Mouse (Mus musculus) embryonic facial prominence, embryonic 15.5 days (tissue): Measurements from ENCODE around the gene Minos1. TPM values are rescaled to one million over a fixed set of nuclear protein-coding genes. Genes with fewer than 3 reads are reported as not detected.

Experiments
- ATAC-seq: fragments of 200-750 bp; cut with Nextera tagmentation; 2 replicates; pipeline ENCODE4 v1.8.0; 2017; ENCODE audit warnings: low read depth, moderate TSS enrichment; ENCODE audit not compliant: insufficient number of reproducible peaks, low FRiP score, low TSS enrichment
- H3K27ac ChIP-seq: fragments of 300-500 bp; sonication (generic); replicated peaks from 2 replicates; pipeline ENCODE4 v1.5.1; 2015; ENCODE audit warnings: mild to moderate bottlenecking, inconsistent platforms
- H3K27me3 ChIP-seq: fragments of 300-500 bp; sonication (generic); 2 replicates; pipeline ENCODE4 v1.6.1; 2015; ENCODE audit warnings: inconsistent platforms
- H3K36me3 ChIP-seq: fragments of 300-500 bp; sonication (generic); 2 replicates; pipeline ENCODE4 v1.6.1; 2015; ENCODE audit warnings: mild to moderate bottlenecking, inconsistent platforms
- H3K4me1 ChIP-seq: fragments of 300-500 bp; sonication (generic); 2 replicates; pipeline ENCODE4 v1.6.1; 2015; ENCODE audit warnings: inconsistent platforms
- H3K4me2 ChIP-seq: fragments of 300-500 bp; sonication (generic); replicated peaks from 2 replicates; pipeline ENCODE4 v1.6.1; 2015; ENCODE audit warnings: mild to moderate bottlenecking, inconsistent platforms
- H3K4me3 ChIP-seq: fragments of 300-500 bp; sonication (generic); replicated peaks from 2 replicates; pipeline ENCODE4 v1.5.1; 2015; ENCODE audit warnings: mild to moderate bottlenecking, inconsistent platforms
- H3K9ac ChIP-seq: fragments of 300-500 bp; sonication (generic); 2 replicates; pipeline ENCODE4 v1.6.1; 2015; ENCODE audit warnings: inconsistent platforms
- H3K9me3 ChIP-seq: fragments of 300-500 bp; sonication (generic); replicated peaks from 2 replicates; pipeline ENCODE4 v1.6.1; 2016; ENCODE audit warnings: inconsistent platforms
- WGBS: fragments of 180-500 bp; shearing (Covaris S2); methylation state at CpG from one replicate; pipeline ENCODE4 v1.1.7; 2015; 5-methylcytosine and 5-hydroxymethylcytosine counted together
- polyA plus RNA-seq: library from polyadenylated mRNA; unstranded; fragments of >200 nt; fragmentation: Nextera tagmentation; extraction: Ambion mirVana; gene quantifications from 2 replicates; pipeline ENCODE4 v1.2.1, GENCODE M21; 2015

Gene Minos1
- polyA plus RNA-seq, 1 experiment from 2014 or later, result 462 TPM

DNA sequence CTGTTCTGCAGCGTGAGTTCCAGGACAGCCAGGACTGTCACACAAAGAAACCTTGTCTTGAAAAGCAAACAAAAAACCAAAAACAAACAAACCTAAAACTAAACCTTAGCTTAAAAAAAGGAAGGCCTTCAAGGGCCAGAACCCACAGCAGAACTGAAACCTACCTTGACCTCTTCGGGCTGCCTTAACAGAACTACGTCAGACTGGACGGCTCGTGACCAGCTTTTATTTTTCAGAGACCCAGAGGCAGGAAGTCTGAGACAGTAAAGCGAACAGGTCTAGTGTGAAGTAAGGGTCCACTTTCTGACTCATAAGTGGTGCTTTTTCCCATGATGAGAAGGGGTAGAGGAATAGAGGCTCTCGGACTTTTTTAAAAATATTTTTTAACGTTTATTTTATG is 35.3 kb upstream of the Minos1 start:
- Histone ChIP-seq H3K4me3 (no peak overlapping the region), H3K9ac (no peak overlapping the region), H3K9me3 (no peaks in the 10 kb centered on the region), H3K27me3 (no peaks in the 10 kb centered on the region), H3K27ac (no peak overlapping the region), H3K36me3 (no peaks in the 10 kb centered on the region), H3K4me2 (no peak overlapping the region), H3K4me1 (peaks cover 8% of the 10 kb centered on the region; the same call in 1 of the 2 replicates)
- 79% methylated on average over 8 of the region's 8 CpGs for WGBS
- ATAC-seq, result no peak

DNA sequence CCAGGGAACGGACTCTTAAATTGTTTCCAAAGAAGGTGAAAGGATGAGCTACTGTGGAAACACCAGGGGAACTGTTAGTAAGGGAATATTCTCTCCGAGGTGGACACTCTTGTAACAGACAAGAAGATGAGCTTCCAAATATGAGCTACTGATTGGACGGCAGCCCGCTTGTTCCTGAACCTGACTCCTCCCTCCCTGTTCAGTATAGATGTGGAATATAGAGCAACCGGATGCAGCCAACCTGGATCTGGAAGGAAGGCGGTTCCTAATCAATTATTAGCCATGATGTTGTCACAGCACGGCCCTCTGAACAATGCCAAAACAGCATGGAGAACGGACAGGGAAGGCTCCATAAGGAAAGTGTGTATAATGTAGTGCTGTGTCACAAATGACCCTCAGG is 34.3 kb upstream of the Minos1 start:
- no peak for ATAC-seq
- no peaks in the 10 kb centered on the region for H3K36me3 ChIP-seq

DNA sequence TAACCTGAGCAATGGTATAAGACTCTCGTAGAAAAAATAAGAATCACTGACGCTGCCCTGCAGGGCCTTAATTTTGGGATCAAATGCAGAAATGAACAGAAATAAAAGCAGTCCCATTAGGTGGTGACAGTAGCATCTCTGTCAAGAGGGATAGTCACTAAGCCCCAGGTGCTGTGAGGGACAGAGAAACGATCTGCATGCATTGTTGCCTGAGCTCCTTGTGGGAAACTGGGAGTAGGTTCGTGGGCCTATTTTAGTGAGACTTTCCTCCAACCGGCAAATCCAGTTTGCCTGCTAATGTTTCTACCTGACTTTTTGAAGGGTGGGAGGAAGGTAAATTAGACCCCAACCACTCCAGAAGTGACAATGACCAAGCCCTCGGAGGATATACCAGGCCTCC is 33.2 kb upstream of the Minos1 start:
- H3K36me3 ChIP-seq, result no peaks in the 10 kb centered on the region
- H3K9ac ChIP-seq, result no peak overlapping the region
- H3K4me3 ChIP-seq, result no peak overlapping the region
- no peaks in the 10 kb centered on the region for H3K9me3 ChIP-seq
- WGBS, result 73% methylated on average over 6 of the region's 6 CpGs
- no peak for ATAC-seq
- no peak overlapping the region for H3K27ac ChIP-seq
- H3K4me1 ChIP-seq, result 0 out of 2 replicates have a peak, but pooled peaks cover 3% of the 10 kb centered on the region
- no peaks in the 10 kb centered on the region for H3K27me3 ChIP-seq
- H3K4me2 ChIP-seq, result no peak overlapping the region

More for the DNA sequence above, 34.3 kb upstream of the Minos1 start:
- no peak overlapping the region for H3K27ac ChIP-seq
- no peaks in the 10 kb centered on the region for H3K27me3 ChIP-seq
- no peak overlapping the region for H3K4me3 ChIP-seq
- WGBS, result 85% methylated on average over 8 of the region's 8 CpGs
- no peak overlapping the region for H3K9ac ChIP-seq
- no peak overlapping the region for H3K4me2 ChIP-seq
- peaks cover 8% of the 10 kb centered on the region; the same call in 1 of the 2 replicates for H3K4me1 ChIP-seq
- no peaks in the 10 kb centered on the region for H3K9me3 ChIP-seq

DNA sequence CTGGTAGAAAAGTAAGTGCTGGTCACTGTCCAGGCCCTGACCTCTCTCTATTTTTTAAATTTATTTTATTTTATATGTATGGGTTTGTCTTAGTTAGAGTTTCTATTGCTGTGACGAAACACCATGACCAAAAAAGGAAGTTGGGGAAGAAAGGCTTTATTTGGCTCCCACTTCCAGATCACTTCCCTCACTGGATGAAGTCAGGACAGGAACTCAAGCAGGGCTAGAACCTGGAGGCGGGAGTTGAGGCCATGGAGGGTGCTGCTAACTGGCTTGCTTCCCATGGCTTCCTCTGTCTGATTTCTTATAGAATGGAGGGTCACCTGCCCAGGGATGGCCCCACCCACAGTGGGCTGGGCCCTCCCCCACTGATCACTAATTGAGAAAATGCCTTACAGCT is 30.2 kb upstream of the Minos1 start:
- ATAC-seq, result no peak

DNA sequence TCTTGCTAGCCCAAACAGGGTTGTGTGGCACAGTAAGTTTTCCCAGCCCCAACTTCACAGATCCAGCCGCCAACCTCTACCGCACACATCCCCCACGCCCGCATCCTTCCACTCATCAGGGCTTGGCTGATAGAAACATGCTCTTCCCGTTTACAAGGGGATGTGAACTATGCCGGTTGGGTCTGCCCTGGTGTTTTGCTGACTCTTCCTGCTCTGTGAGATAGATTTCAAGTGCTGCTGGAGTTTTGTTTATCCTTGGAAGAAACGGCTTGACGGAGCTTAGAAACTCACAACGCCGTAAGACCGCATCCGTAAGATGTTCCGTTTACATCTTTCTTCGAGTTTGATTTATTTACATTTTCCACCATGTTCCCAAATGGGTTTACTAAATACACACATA is 27.4 kb upstream of the Minos1 start:
- no peak overlapping the region for H3K4me3 ChIP-seq
- 76% methylated on average over 14 of the region's 14 CpGs for WGBS
- no peak overlapping the region; the same call in 1 of the 2 replicates for H3K27ac ChIP-seq
- H3K9me3 ChIP-seq, result no peaks in the 10 kb centered on the region
- no peak overlapping the region for H3K4me2 ChIP-seq
- no peak overlapping the region for H3K9ac ChIP-seq
- H3K36me3 ChIP-seq, result no peaks in the 10 kb centered on the region
- no peak for ATAC-seq
- no peaks in the 10 kb centered on the region for H3K27me3 ChIP-seq
- 0 out of 2 replicates have a peak, but pooled peaks cover 4% of the 10 kb centered on the region for H3K4me1 ChIP-seq

More for the DNA sequence above, 30.2 kb upstream of the Minos1 start:
- H3K9me3 ChIP-seq, result no peaks in the 10 kb centered on the region
- H3K4me1 ChIP-seq, result no peaks in the 10 kb centered on the region
- no peaks in the 10 kb centered on the region for H3K36me3 ChIP-seq
- 54% methylated on average over 2 of the region's 2 CpGs for WGBS
- H3K4me2 ChIP-seq, result no peak overlapping the region
- H3K27me3 ChIP-seq, result no peaks in the 10 kb centered on the region
- H3K9ac ChIP-seq, result no peak overlapping the region
- H3K27ac ChIP-seq, result no peak overlapping the region
- no peak overlapping the region for H3K4me3 ChIP-seq

DNA sequence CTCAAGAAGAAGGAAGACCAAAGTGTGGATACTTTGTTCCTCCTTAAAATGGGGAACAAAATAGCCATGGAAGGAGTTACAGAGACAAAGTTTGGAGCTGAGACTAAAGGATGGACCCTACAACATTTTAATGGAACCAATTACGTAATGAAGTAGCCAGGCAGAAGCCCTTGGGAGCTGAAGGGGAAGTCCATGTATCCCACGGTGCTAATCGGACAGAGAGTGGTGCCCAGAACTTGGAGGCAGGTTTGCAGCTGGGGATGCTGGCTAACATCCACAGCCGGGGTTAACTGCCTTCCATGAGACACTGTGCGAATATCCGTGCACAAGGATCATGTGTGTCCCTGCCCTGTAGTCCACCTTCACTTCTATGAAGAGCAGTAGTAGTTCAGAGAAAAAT is 25.6 kb upstream of the Minos1 start:
- Histone ChIP-seq H3K4me3 (no peak overlapping the region), H3K9me3 (no peaks in the 10 kb centered on the region), H3K9ac (no peak overlapping the region), H3K4me2 (no peak overlapping the region), H3K27me3 (no peaks in the 10 kb centered on the region), H3K4me1 (0 out of 2 replicates have a peak, but pooled peaks cover 4% of the 10 kb centered on the region), H3K36me3 (no peaks in the 10 kb centered on the region), H3K27ac (no peak overlapping the region)
- no peak for ATAC-seq
- 84% methylated on average over 6 of the region's 6 CpGs for WGBS

DNA sequence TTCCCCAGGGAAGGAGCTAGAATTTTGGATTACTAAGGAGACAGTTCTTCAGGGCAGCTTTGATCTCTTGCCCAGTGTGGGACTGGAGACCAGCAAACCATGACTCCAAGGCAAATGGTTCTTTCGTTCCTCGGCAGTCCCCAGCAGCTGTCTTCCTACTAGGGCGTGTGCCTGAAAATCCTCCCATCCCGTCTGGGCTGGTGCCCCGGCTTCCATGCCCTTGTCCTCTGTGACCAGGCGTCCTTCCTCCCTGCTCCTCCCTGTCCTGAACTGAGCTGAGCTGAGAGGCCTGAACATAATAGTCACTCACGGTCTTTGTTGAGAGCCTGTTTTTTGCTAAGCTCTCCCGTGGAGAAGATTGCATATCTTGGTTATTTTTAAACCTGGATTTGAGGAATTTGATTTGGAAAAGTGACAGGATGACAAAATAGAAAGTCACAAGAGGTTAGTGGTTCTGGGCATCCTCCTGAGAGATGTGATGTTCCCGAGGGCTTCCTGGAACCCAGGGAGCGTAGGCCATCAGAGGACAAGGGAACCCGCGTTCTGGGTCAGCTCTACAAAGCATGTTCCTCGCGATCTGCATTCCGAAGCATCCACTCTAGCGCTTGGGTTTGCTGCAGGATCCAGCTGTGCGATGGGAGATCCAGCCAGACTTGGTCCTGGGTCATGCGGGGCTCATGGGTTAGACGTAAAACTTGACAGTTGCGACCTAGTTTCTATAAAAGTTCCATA is 23.8 kb upstream of the Minos1 start:
- Histone ChIP-seq H3K4me2 (no peak overlapping the region), H3K27me3 (no peaks in the 10 kb centered on the region), H3K9ac (no peak overlapping the region), H3K9me3 (no peaks in the 10 kb centered on the region), H3K36me3 (no peaks in the 10 kb centered on the region), H3K27ac (no peak overlapping the region), H3K4me1 (0 out of 2 replicates have a peak, but pooled peaks cover 4% of the 10 kb centered on the region), H3K4me3 (no peak overlapping the region)
- no peak for ATAC-seq
- WGBS, result 75% methylated on average over 20 of the region's 20 CpGs

DNA sequence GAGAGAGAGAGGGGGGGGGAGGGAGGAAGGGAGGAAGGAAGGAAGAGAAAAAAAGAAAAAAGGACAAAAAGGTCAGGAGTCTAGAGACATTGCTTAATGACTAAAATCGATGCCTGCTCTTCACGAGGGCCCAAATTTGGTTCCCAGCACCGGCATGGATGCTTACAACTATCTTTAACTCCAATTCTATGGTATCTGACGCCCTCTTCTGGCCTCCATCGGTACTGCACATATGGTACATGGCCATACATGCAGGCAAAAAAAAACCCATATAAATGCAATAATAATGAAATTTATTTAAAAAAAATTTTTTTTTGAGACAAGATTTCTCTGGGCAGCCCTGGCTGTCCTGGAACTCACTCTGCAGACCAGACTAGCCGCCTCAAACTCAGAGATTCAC is 20.5 kb upstream of the Minos1 start:
- no peak overlapping the region for H3K4me3 ChIP-seq
- no peak for ATAC-seq
- 0 out of 2 replicates have a peak, but pooled peaks cover 4% of the 10 kb centered on the region for H3K4me1 ChIP-seq
- no peak overlapping the region for H3K27ac ChIP-seq
- no peaks in the 10 kb centered on the region for H3K36me3 ChIP-seq
- H3K9ac ChIP-seq, result no peak overlapping the region
- H3K9me3 ChIP-seq, result 0 out of 2 replicates have a peak, but pooled peaks cover 4% of the 10 kb centered on the region
- H3K27me3 ChIP-seq, result no peaks in the 10 kb centered on the region
- 69% methylated on average over 6 of the region's 6 CpGs for WGBS
- H3K4me2 ChIP-seq, result no peak overlapping the region

DNA sequence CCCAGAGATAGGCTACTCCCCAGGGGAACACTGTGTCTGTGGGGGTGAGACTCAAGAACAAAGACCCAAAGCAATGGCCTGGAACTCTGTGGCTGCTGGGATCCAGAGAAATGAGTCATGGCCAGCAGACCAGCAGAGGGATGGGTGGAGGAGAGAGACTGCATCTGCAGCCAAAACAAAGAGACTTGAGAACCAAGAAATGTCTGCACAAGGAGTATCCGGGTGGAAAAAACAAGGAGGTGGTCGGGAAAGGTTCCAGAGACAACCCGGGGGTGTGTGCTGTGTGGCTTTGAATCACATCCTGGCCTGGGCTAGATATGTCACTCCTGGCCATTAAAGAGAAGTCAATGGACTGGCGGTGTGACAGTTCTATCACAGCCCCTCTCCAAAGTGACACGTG is 15.8 kb upstream of the Minos1 start:
- no peak for ATAC-seq
- H3K9ac ChIP-seq, result no peak overlapping the region
- no peaks in the 10 kb centered on the region for H3K36me3 ChIP-seq
- 69% methylated on average over 5 of the region's 5 CpGs for WGBS
- H3K27me3 ChIP-seq, result no peaks in the 10 kb centered on the region
- no peak overlapping the region for H3K27ac ChIP-seq
- 0 out of 2 replicates have a peak, but pooled peaks cover 4% of the 10 kb centered on the region for H3K9me3 ChIP-seq
- no peak overlapping the region for H3K4me2 ChIP-seq
- H3K4me1 ChIP-seq, result peaks cover 14% of the 10 kb centered on the region
- H3K4me3 ChIP-seq, result no peak overlapping the region

DNA sequence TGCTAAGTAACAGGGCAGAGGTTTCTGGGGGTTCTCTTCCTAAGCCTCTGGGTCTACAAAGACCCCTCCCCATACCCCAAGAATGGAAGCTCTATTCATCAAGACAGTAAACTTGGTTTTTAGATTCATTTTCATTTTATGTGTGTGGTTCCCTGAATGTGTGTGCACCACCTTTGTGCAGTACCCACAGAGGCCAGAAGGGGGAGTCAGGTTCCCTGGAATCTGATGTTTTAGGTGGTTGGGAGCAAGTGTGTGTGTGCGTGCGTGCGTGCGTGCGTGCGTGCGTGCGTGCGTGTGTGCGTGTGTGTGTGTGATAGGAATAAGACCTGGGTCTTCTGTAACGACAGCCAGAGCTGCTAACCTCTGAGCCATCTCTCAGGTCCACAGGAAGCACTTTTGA is 14.2 kb upstream of the Minos1 start:
- 89% methylated on average over 11 of the region's 11 CpGs for WGBS
- no peak for ATAC-seq
- Histone ChIP-seq H3K4me1 (peaks cover 14% of the 10 kb centered on the region), H3K27me3 (no peaks in the 10 kb centered on the region), H3K4me3 (no peak overlapping the region), H3K9ac (no peak overlapping the region), H3K27ac (no peak overlapping the region), H3K36me3 (no peaks in the 10 kb centered on the region), H3K4me2 (no peak overlapping the region), H3K9me3 (0 out of 2 replicates have a peak, but pooled peaks cover 4% of the 10 kb centered on the region)

DNA sequence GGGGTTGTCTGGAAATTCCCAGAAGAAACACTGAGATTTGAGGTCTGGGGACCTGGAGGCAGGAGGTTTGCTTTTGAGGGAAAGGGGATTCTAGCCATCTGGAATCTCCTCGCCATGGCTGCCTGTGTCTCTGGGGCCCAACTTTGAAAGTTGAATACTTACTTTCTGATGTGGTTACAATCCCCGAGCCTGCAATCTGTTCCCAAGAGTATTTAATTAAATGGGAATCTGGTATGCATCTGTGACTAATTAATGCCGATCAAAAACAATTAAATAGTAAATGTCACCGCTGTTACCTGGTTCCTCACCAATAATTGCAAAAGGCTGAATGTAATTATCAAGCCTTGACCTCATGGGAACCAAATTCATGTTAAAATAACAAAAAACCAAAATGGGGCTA is 13.7 kb upstream of the Minos1 start:
- Histone ChIP-seq H3K4me1 (peaks cover 14% of the 10 kb centered on the region), H3K36me3 (no peaks in the 10 kb centered on the region), H3K4me2 (no peak overlapping the region), H3K9ac (no peak overlapping the region), H3K27ac (no peak overlapping the region), H3K27me3 (no peaks in the 10 kb centered on the region), H3K4me3 (no peak overlapping the region), H3K9me3 (0 out of 2 replicates have a peak, but pooled peaks cover 4% of the 10 kb centered on the region)
- WGBS, result 26% methylated on average over 4 of the region's 4 CpGs
- ATAC-seq, result no peak

DNA sequence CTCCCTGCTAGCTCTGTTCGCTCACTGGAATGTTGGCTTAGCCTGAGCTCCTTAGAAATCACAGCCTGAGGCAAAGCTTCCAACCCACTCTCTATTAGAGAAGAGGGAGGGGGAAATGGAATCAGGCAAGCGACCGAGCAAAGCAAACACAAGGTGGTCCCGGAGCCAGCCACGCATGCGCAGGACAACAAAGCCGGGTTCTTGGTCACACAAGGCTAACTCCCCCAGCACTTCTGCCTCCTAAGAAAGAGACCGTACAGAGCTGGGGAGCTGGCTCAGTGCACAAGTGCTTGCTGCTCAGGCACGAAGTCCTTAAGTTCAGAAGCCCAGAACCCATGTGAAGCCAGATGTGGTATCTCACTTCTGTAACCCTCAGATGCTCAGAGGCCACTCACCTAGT is 12.1 kb upstream of the Minos1 start:
- no peaks in the 10 kb centered on the region for H3K36me3 ChIP-seq
- peak overlapping the region; percentile 6; the same call in 1 of the 2 replicates for H3K4me3 ChIP-seq
- H3K27ac ChIP-seq, result no peak overlapping the region
- 15% methylated on average over 9 of the region's 9 CpGs for WGBS
- H3K27me3 ChIP-seq, result no peaks in the 10 kb centered on the region
- H3K9me3 ChIP-seq, result 0 out of 2 replicates have a peak, but pooled peaks cover 2% of the 10 kb centered on the region
- no peak overlapping the region for H3K9ac ChIP-seq
- peak overlapping the region; percentile 41 for H3K4me2 ChIP-seq
- peak; percentile 47; the same call in 1 of the 2 replicates for ATAC-seq
- peaks cover 14% of the 10 kb centered on the region for H3K4me1 ChIP-seq
